Comparison of ENCODE assay signal across 10 mouse cellular contexts in the genomic region with DNA sequence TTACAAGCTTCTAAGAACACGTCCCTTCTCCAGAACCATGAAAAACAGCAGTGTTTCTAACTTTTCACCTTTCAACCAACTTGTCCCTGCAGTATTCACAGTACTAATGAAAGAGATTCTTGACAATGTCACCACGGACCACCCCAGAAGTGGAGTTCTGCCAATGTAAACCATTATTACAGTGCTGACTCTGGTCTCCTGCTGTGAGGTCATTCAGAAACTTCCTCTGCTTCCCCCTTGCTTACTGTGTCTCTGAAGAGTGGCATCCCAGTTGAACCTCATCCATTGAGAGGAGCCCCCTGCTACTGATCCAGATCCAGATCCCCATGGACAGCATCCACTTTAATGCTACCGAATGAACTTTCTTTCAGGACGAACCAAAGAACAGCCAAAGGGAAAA.
DNase-seq lines count a peak whose midpoint lies in the region; ATAC-seq lines count a peak whose summit lies in the region.
"Had no signal": no experiment of that assay in that cellular context is flagged by ENCODE, and none has a peak within 500 bp of the region (broad histone marks: within the 10 kb centered on the region; RNA-seq: fewer than 3 reads in every experiment).

No protein-coding gene starts in this region.

- intact Hi-C loops in heart, postnatal 10 days (cut with DNase I), result no loop called here
- intact Hi-C loops in heart, postnatal 25 days (cut with DNase I), result no loop called here

- H3K36me3 ChIP-seq in midbrain, embryonic 14.5 days (ENCODE audit: control insufficient read depth, insufficient read depth, low read length), result no peaks in the 10 kb centered on the region
- no peaks in the 10 kb centered on the region for H3K36me3 ChIP-seq in midbrain, embryonic 10.5 days
- H3K36me3 ChIP-seq: liver, embryonic 13.5 days had no signal

- H3K4me3 ChIP-seq in midbrain, embryonic 14.5 days (replicated peaks; ENCODE audit: low read depth, low read length), result no peak overlapping the region
- no peak overlapping the region for H3K4me3 ChIP-seq in midbrain, embryonic 10.5 days
- H3K4me3 ChIP-seq: liver, embryonic 13.5 days had no signal

- no peaks in the 10 kb centered on the region for H3K9me3 ChIP-seq in midbrain, embryonic 14.5 days (ENCODE audit: control insufficient read depth, low read length)
- no peaks in the 10 kb centered on the region for H3K9me3 ChIP-seq in midbrain, embryonic 10.5 days (replicated peaks)
- H3K9me3 ChIP-seq: liver, embryonic 13.5 days had no signal

- WGBS in midbrain, embryonic 14.5 days, result 36% methylated on average over 4 of the region's 4 CpGs
- WGBS in midbrain, embryonic 10.5 days, result 40% methylated on average over 4 of the region's 4 CpGs

- H3K9ac ChIP-seq in midbrain, embryonic 14.5 days (replicated peaks; ENCODE audit: low read length), result no peak overlapping the region
- H3K9ac ChIP-seq: liver, embryonic 13.5 days had no signal

- no peaks in the 10 kb centered on the region for H3K4me1 ChIP-seq in midbrain, embryonic 14.5 days (ENCODE audit: control insufficient read depth, insufficient read depth, low read length)
- H3K4me1 ChIP-seq in midbrain, embryonic 10.5 days, result no peaks in the 10 kb centered on the region
- H3K4me1 ChIP-seq: liver, embryonic 13.5 days had no signal

- no peak for ATAC-seq in midbrain, embryonic 14.5 days (ENCODE audit: low FRiP score, low TSS enrichment)
- no peak for ATAC-seq in megakaryocyte, adult 5-6 weeks (ENCODE audit: poor library complexity, severe bottlenecking)

- H3K27me3 ChIP-seq in midbrain, embryonic 14.5 days (ENCODE audit: control insufficient read depth, insufficient read depth, low read length), result no peaks in the 10 kb centered on the region
- H3K27me3 ChIP-seq in midbrain, embryonic 10.5 days (ENCODE audit: low read depth, poor library complexity, severe bottlenecking), result no peaks in the 10 kb centered on the region
- H3K27me3 ChIP-seq: liver, embryonic 13.5 days had no signal

- H3K27ac ChIP-seq in midbrain, embryonic 14.5 days (replicated peaks; ENCODE audit: low read depth, low read length), result no peak overlapping the region
- H3K27ac ChIP-seq in midbrain, embryonic 10.5 days (replicated peaks), result no peak overlapping the region
- H3K27ac ChIP-seq: liver, embryonic 13.5 days had no signal

- peak; percentile 7 to 22 for DNase-seq in heart, postnatal 10 days
- DNase-seq in heart, postnatal 25 days (ENCODE audit: low spot score), result no peak
- DNase-seq in midbrain, embryonic 14.5 days, result peak; percentile 27
- DNase-seq in midbrain, embryonic 10.5 days (ENCODE audit: low spot score), result no peak
- peak; percentile 11 to 16 for DNase-seq in cerebellum, postnatal 14 days
- DNase-seq in mesoderm, embryonic 11.5 days (ENCODE audit: low read depth, low spot score), result peak; percentile 56
- DNase-seq in right cerebral cortex, adult 2 months (ENCODE audit: low spot score in 2 of 2), result no peak
- DNase-seq: adrenal gland, adult 2 months; liver, embryonic 13.5 days had no signal

- no peak overlapping the region for H3K4me2 ChIP-seq in midbrain, embryonic 14.5 days (ENCODE audit: low read length)
- H3K4me2 ChIP-seq: liver, embryonic 13.5 days had no signal

Comparison
In these comparisons a context has a peak if more than half of its experiments do, and no peak if none do; other contexts are left out.
1. DNase-seq: peak in heart, postnatal 10 days (2 of 2), midbrain, embryonic 14.5 days (single experiment), cerebellum, postnatal 14 days (2 of 2) and mesoderm, embryonic 11.5 days (single experiment); none in heart, postnatal 25 days (single experiment), midbrain, embryonic 10.5 days (single experiment) and right cerebral cortex, adult 2 months (0 of 2).